Mouse (Mus musculus) midbrain, embryonic 13.5 days (tissue): ENCODE data around the gene Caps2. TPM values are rescaled to one million over a fixed set of nuclear protein-coding genes. Genes with fewer than 3 reads are reported as not detected.
"Not testable (repeated sequence)": the region's sequence is repeated elsewhere in the genome, so short reads cannot be mapped to it uniquely, and the experiment has no call there.

Source experiments
- ATAC-seq: fragments of 200-750 bp; cut with Nextera tagmentation; 2 replicates; pipeline ENCODE4 v1.8.0; 2017; ENCODE audit warnings: mild to moderate bottlenecking, moderate TSS enrichment, moderate library complexity
- H3K27ac ChIP-seq: fragments of 300-500 bp; sonication (generic); 2 replicates; pipeline ENCODE4 v1.5.1; 2015; ENCODE audit warnings: inconsistent platforms, mild to moderate bottlenecking, moderate library complexity
- H3K27me3 ChIP-seq: fragments of 300-500 bp; sonication (generic); 2 replicates; pipeline ENCODE4 v1.6.1; 2015; ENCODE audit warnings: mild to moderate bottlenecking, inconsistent platforms
- H3K36me3 ChIP-seq: fragments of 300-500 bp; sonication (generic); 2 replicates; pipeline ENCODE4 v1.6.1; 2015; ENCODE audit warnings: mild to moderate bottlenecking, inconsistent platforms
- H3K4me1 ChIP-seq: fragments of 300-500 bp; sonication (generic); replicated peaks from 2 replicates; pipeline ENCODE4 v1.6.1; 2015; ENCODE audit warnings: inconsistent platforms
- H3K4me2 ChIP-seq: fragments of 300-500 bp; sonication (generic); replicated peaks from 2 replicates; pipeline ENCODE4 v1.6.1; 2015; ENCODE audit warnings: moderate library complexity, mild to moderate bottlenecking, inconsistent platforms
- H3K4me3 ChIP-seq: fragments of 300-500 bp; sonication (generic); replicated peaks from 2 replicates; pipeline ENCODE4 v1.5.1; 2015; ENCODE audit warnings: mild to moderate bottlenecking, inconsistent platforms
- H3K9ac ChIP-seq: fragments of 300-500 bp; sonication (generic); replicated peaks from 2 replicates; pipeline ENCODE4 v1.6.1; 2015; ENCODE audit warnings: mild to moderate bottlenecking, inconsistent platforms
- H3K9me3 ChIP-seq: fragments of 300-500 bp; sonication (generic); 2 replicates; pipeline ENCODE4 v1.6.1; 2016; ENCODE audit warnings: mild to moderate bottlenecking, inconsistent platforms
- WGBS: fragments of 180-500 bp; shearing (Covaris S2); methylation state at CpG from one replicate; pipeline ENCODE4 v1.1.7; 2015; 5-methylcytosine and 5-hydroxymethylcytosine counted together
- polyA plus RNA-seq: library from polyadenylated mRNA; unstranded; fragments of >200 nt; fragmentation: Nextera tagmentation; extraction: Ambion mirVana; gene quantifications from 2 replicates; pipeline ENCODE4 v1.2.1, GENCODE M21; 2015

Caps2 gene
- polyA plus RNA-seq, 1 experiment from 2014 or later: 0.30 TPM

DNA sequence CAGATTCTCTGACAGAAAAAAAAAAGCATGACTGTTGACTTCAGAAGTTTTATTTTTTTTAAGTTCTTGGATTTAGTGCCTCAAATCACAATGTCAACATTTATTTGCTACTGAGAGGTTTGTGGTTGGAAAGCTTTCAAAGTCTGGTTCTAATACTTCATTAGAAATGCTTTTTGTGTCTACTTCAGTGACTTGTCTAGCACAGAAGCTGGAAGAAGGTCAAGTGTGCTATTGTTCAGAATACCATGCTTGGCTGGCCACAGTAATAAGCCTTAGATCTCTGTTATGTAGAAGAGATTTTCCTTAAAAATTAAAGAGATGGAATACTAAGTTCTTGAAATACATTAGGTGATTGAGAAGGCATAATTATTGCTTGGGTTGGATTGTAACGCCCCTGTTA is 63.7 kb downstream of the Caps2 start:
- WGBS: 58% methylated on average over 1 of the region's 1 CpGs
- H3K27me3 ChIP-seq: no peaks in the 10 kb centered on the region
- no peak overlapping the region for H3K4me3 ChIP-seq
- H3K4me1 ChIP-seq: no peaks in the 10 kb centered on the region
- no peak overlapping the region for H3K9ac ChIP-seq
- no peak for ATAC-seq
- no peaks in the 10 kb centered on the region for H3K9me3 ChIP-seq
- H3K4me2 ChIP-seq: no peak overlapping the region
- H3K36me3 ChIP-seq: no peaks in the 10 kb centered on the region
- H3K27ac ChIP-seq: no peak overlapping the region

DNA sequence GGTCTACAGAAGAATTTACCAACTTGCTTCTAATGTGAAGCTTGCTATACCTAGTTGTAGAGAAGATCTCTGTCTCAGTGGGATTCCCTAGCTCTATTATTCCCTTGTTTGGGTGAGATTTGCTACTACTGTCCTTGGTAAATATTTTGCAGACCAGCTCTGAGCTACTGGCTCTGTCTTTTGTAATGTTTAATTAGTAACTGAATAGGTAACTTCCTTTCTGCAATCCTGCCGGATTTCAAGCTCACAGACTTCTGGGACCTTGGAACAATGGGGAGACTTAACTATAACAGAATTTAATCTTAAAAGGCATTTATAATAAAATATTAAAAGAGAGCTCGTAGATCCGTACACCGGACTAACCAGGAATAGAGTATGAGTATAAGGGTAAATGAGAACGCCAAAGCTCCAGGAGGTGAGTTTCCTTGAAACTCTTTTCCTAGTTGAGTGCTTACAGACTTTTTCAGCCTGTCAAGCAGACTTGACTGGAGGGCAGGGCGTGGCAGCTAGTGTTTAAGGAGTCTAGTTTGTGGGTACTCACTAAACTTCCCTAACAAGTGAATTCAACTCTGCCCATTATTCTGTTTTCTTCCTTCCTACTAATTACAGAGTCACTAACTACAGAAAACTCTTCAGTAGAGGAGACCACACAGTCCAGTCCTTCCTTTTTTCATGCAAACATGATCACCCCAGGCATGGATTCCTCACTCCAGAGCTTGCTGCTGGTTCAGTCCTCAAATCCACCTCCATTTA is 65.8 kb downstream of the Caps2 start:
- H3K4me3 ChIP-seq, H3K9ac ChIP-seq, H3K4me2 ChIP-seq, H3K27me3 ChIP-seq, H3K27ac ChIP-seq, ATAC-seq, H3K9me3 ChIP-seq, H3K36me3 ChIP-seq, H3K4me1 ChIP-seq: not testable (repeated sequence)
- 36% methylated on average over 6 of the region's 6 CpGs for WGBS

DNA sequence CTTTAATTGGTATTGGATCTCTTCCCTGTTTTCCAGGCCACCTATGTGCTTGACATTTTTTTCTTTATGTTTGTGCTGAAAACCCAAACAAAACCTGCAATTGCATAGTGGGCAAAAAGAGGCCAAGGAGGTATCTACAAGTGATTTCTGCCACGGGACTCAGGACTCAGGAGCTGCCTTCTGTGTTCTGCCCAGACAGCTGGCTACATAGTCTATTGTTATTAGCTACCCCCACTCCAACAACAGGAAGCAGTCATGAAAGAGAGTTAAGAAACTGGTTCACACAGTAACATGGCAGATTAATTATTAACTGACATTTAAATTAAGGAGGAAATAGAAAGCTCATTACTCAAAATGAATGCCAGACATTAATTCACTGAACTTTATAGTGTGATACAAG is 69.3 kb downstream of the Caps2 start:
- not testable (repeated sequence) for H3K27ac ChIP-seq, H3K4me3 ChIP-seq, H3K4me1 ChIP-seq, H3K36me3 ChIP-seq, H3K9ac ChIP-seq, H3K27me3 ChIP-seq, H3K4me2 ChIP-seq, ATAC-seq, H3K9me3 ChIP-seq
- 19% methylated on average over 1 of the region's 1 CpGs for WGBS

DNA sequence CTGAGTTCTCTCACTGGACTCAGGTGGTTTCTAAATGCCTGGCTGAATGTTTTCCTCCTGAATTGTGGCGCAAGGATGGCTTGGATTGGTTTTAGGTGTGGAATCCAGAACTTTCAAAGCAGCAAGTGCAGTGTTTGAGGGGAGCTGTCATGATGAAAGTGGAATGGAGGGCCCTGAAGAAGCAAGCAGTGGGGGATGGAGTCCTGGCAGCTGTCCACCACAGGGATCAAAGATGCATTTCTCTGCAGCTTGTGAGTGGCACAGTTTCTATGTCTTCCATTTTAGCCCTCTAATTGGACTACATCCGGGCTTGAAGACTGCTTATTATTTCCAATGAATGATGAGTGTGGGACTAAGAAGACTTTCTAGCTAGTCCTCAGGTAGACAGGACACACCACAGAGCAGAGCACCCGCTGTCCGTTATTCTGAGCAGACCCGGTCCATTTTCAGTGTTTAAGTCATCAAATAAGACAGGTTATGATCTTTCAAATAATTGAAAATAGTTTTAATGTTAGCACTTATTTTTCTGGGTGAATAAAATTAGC is 72.0 kb downstream of the Caps2 start:
- not testable (repeated sequence) for H3K9ac ChIP-seq, H3K4me1 ChIP-seq, H3K27ac ChIP-seq, H3K27me3 ChIP-seq, H3K36me3 ChIP-seq, H3K4me2 ChIP-seq, H3K9me3 ChIP-seq, H3K4me3 ChIP-seq
- peak; percentile 48; the same call in 1 of the 2 replicates for ATAC-seq
- WGBS: 85% methylated on average over 5 of the region's 5 CpGs

DNA sequence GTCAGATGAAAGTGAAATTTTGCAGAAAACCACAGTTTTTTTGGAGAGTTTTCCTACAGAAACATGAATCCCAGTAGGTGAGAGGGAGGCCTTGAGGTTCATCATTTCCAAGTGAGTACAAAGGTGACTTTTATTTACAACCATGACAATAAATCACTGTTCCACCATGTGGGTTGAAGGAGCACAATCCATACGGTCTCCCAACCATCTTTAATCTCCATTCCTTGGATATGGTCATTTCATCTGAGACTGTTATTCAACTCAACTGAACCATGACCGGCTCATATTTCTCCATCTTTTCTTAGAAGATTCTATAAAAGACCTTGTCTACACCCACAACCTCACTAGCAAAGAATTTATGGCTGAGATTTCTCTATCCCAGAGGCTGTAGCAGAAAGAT is 84.9 kb downstream of the Caps2 start:
- Histone ChIP-seq H3K27me3 (no peaks in the 10 kb centered on the region), H3K9me3 (no peaks in the 10 kb centered on the region), H3K4me1 (no peaks in the 10 kb centered on the region), H3K4me2 (no peak overlapping the region), H3K4me3 (no peak overlapping the region), H3K36me3 (no peaks in the 10 kb centered on the region), H3K9ac (no peak overlapping the region), H3K27ac (no peak overlapping the region)
- ATAC-seq: no peak
- 76% methylated on average over 2 of the region's 2 CpGs for WGBS

DNA sequence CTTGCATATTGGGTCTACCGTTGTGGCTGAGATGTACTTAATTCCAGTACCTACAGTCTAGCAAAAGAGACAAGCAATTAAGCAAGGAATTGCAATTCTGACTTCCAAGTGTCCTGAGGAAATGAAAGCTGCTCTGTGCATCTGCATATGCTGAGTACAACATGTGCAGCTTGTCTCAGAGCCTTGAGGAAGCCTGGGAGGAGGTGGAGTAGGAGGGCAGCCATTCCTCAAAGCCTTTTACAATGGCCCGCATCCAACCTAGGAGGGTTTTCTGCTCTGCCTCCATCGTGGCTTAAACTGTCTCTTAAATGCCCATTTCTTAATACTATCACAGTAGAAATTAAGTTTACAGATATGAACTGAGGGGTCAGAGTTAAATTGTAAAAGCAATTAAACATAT is 100.0 kb downstream of the Caps2 start:
- H3K27me3 ChIP-seq: no peaks in the 10 kb centered on the region
- H3K36me3 ChIP-seq: no peaks in the 10 kb centered on the region
- no peaks in the 10 kb centered on the region for H3K4me1 ChIP-seq
- no peak overlapping the region for H3K27ac ChIP-seq
- H3K4me2 ChIP-seq: no peak overlapping the region
- H3K4me3 ChIP-seq: no peak overlapping the region
- no peaks in the 10 kb centered on the region for H3K9me3 ChIP-seq
- H3K9ac ChIP-seq: no peak overlapping the region
- 86% methylated on average over 3 of the region's 3 CpGs for WGBS
- ATAC-seq: no peak

Other genes starting within 250 kb of the Caps2 start
- gene Krr1, start 191.0 kb upstream of the Caps2 start, polyA plus RNA-seq: 47.3 and 48.9 TPM in 2 replicates
- 0.36 and 0.45 TPM in 2 replicates for gene Glipr1, start 161.0 kb upstream of the Caps2 start, polyA plus RNA-seq
- gene Glipr1l1, start 103.4 kb upstream of the Caps2 start, polyA plus RNA-seq: not detected in 2 replicates
- not detected in 2 replicates for gene Glipr1l2, start 80.3 kb upstream of the Caps2 start, polyA plus RNA-seq
- 0.24 and 0.46 TPM in 2 replicates for gene Glipr1l3, start 3.3 kb upstream of the Caps2 start, polyA plus RNA-seq
- gene Kcnc2, start 107.5 kb downstream of the Caps2 start, polyA plus RNA-seq: 3.3 and 4.1 TPM in 2 replicates